Mouse (Mus musculus) neural tube, embryonic 15.5 days (tissue): ENCODE data around the gene Pfn1. TPM values are rescaled to one million over a fixed set of nuclear protein-coding genes. Genes with fewer than 3 reads are reported as not detected.

Experiments
- ATAC-seq: fragments of 200-750 bp; cut with Nextera tagmentation; 2 replicates; pipeline ENCODE4 v1.8.0; 2017; ENCODE audit warnings: mild to moderate bottlenecking, moderate TSS enrichment, moderate library complexity; ENCODE audit not compliant: low FRiP score
- H3K27ac ChIP-seq: fragments of 300-500 bp; sonication (generic); replicated peaks from 2 replicates; pipeline ENCODE4 v1.5.1; 2015; ENCODE audit warnings: mild to moderate bottlenecking, inconsistent platforms
- H3K27me3 ChIP-seq: fragments of 300-500 bp; sonication (generic); replicated peaks from 2 replicates; pipeline ENCODE4 v1.6.1; 2015; ENCODE audit warnings: inconsistent platforms
- H3K36me3 ChIP-seq: fragments of 300-500 bp; sonication (generic); 2 replicates; pipeline ENCODE4 v1.6.1; 2015; ENCODE audit warnings: inconsistent platforms
- H3K4me1 ChIP-seq: fragments of 300-500 bp; sonication (generic); 2 replicates; pipeline ENCODE4 v1.6.1; 2015; ENCODE audit warnings: inconsistent platforms
- H3K4me2 ChIP-seq: fragments of 300-500 bp; sonication (generic); 2 replicates; pipeline ENCODE4 v1.6.1; 2015; ENCODE audit warnings: inconsistent platforms, mild to moderate bottlenecking, moderate library complexity
- H3K4me3 ChIP-seq: fragments of 300-500 bp; sonication (generic); replicated peaks from 2 replicates; pipeline ENCODE4 v1.5.1; 2015; ENCODE audit warnings: mild to moderate bottlenecking, inconsistent platforms
- H3K9ac ChIP-seq: fragments of 300-500 bp; sonication (generic); replicated peaks from 2 replicates; pipeline ENCODE4 v1.6.1; 2015; ENCODE audit warnings: mild to moderate bottlenecking, inconsistent platforms
- H3K9me3 ChIP-seq: fragments of 300-500 bp; sonication (generic); replicated peaks from 2 replicates; pipeline ENCODE4 v1.6.1; 2016; ENCODE audit warnings: inconsistent platforms
- WGBS: fragments of 180-500 bp; shearing (Covaris S2); methylation state at CpG from one replicate; pipeline ENCODE4 v1.1.7; 2015; ENCODE audit warnings: mixed read lengths; 5-methylcytosine and 5-hydroxymethylcytosine counted together
- polyA plus RNA-seq: library from polyadenylated mRNA; unstranded; fragments of >200 nt; fragmentation: Nextera tagmentation; extraction: Ambion mirVana; gene quantifications from 2 replicates; pipeline ENCODE4 v1.2.1, GENCODE M21; 2015

Pfn1 gene
- polyA plus RNA-seq, 1 experiment from 2014 or later, result 679 TPM

- no peaks in the 10 kb centered on the region for H3K9me3 ChIP-seq
- no peak overlapping the region for H3K27ac ChIP-seq
- no peaks in the 10 kb centered on the region for H3K27me3 ChIP-seq
- H3K4me1 ChIP-seq, result peaks cover 21% of the 10 kb centered on the region
- H3K36me3 ChIP-seq, result peaks cover 58% of the 10 kb centered on the region
- H3K4me2 ChIP-seq, result no peak overlapping the region
- no peak overlapping the region for H3K9ac ChIP-seq
- 63% methylated on average over 6 of the region's 6 CpGs for WGBS
- H3K4me3 ChIP-seq, result no peak overlapping the region
- ATAC-seq, result no peak
Measured at GRCm38 (mm10) chr11:70674014-70674413, 19.6 kb upstream of the Pfn1 start.

- Histone ChIP-seq H3K9me3 (no peaks in the 10 kb centered on the region), H3K36me3 (peaks cover 39% of the 10 kb centered on the region), H3K4me3 (no peak overlapping the region), H3K27me3 (no peaks in the 10 kb centered on the region), H3K4me2 (peak overlapping the region; percentile 81; the same call in 1 of the 2 replicates), H3K4me1 (peaks cover 39% of the 10 kb centered on the region), H3K27ac (no peak overlapping the region), H3K9ac (peak overlapping the region; percentile 70; the same call in 1 of the 2 replicates)
- no peak for ATAC-seq
- WGBS, result 83% methylated on average over 16 of the region's 16 CpGs
Measured at GRCm38 (mm10) chr11:70671333-70672047, 17.0 kb upstream of the Pfn1 start.

DNA sequence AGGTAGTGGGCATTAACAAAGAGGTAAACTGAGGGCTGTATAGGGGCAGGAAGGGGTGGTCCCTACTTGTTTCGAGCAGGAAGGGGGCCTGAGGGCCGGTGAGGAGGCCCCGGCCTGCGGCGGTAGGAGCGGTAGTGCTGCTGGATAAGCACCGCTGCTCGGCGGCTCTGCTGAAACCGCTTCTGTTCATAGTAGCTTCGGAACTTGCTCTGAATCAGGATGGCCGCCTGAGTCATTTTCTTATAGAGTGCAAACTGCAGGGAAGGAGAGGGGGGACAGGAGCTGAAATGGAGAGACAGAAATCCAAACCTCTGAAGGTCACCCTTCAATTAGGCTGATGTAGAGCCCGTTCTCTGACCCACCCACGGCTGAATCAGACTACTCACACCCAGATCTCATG is 16.0 kb upstream of the Pfn1 start:
- Histone ChIP-seq H3K9ac (peak overlapping the region; percentile 70), H3K36me3 (peaks cover 33% of the 10 kb centered on the region), H3K27me3 (no peaks in the 10 kb centered on the region), H3K9me3 (no peaks in the 10 kb centered on the region), H3K4me2 (peak overlapping the region; percentile 81), H3K4me1 (peaks cover 43% of the 10 kb centered on the region), H3K4me3 (peak overlapping the region; percentile 67), H3K27ac (peak overlapping the region; percentile 99)
- no peak for ATAC-seq
- 36% methylated on average over 14 of the region's 14 CpGs for WGBS

- WGBS, result under 1% methylated on average over 31 of the region's 31 CpGs
- peak overlapping the region; percentile 99 for H3K27ac ChIP-seq
- H3K36me3 ChIP-seq, result peaks cover 33% of the 10 kb centered on the region
- peaks cover 43% of the 10 kb centered on the region for H3K4me1 ChIP-seq
- H3K4me3 ChIP-seq, result peak overlapping the region; percentile 67
- H3K9ac ChIP-seq, result peak overlapping the region; percentile 70
- no peaks in the 10 kb centered on the region for H3K9me3 ChIP-seq
- peak; percentile 43 for ATAC-seq
- H3K4me2 ChIP-seq, result peak overlapping the region; percentile 81
- H3K27me3 ChIP-seq, result no peaks in the 10 kb centered on the region
Measured at GRCm38 (mm10) chr11:70669582-70670345, 15.3 kb upstream of the Pfn1 start.

- under 1% methylated on average over 44 of the region's 44 CpGs for WGBS
- Histone ChIP-seq H3K27ac (peak within 1 kb of the TSS; percentile 99), H3K4me3 (peak within 1 kb of the TSS; percentile 67), H3K36me3 (peaks cover 35% of the 10 kb centered on the region), H3K9ac (peak within 1 kb of the TSS; percentile 70), H3K27me3 (no peaks in the 10 kb centered on the region), H3K4me1 (peaks cover 43% of the 10 kb centered on the region), H3K9me3 (no peaks in the 10 kb centered on the region), H3K4me2 (peak within 1 kb of the TSS; percentile 81)
- peak; percentile 96 for ATAC-seq
Measured at GRCm38 (mm10) chr11:70668771-70669505, 14.5 kb upstream of the Pfn1 start, which contains the start of gene Spag7. TSS of gene Spag7 (minus strand) at chr11:70669416.

- Histone ChIP-seq H3K27ac (peak overlapping the region; percentile 99), H3K4me3 (peak overlapping the region; percentile 67), H3K4me2 (peak overlapping the region; percentile 81), H3K9ac (peak overlapping the region; percentile 70), H3K9me3 (no peaks in the 10 kb centered on the region), H3K4me1 (peaks cover 43% of the 10 kb centered on the region), H3K27me3 (no peaks in the 10 kb centered on the region), H3K36me3 (peaks cover 35% of the 10 kb centered on the region)
- under 1% methylated on average over 15 of the region's 15 CpGs for WGBS
- no peak; the same call in 1 of the 2 replicates for ATAC-seq
Measured at GRCm38 (mm10) chr11:70668335-70668770, 13.9 kb upstream of the Pfn1 start.

GRCm38 (mm10) chr11:70667271-70668150 is 13.1 kb upstream of the Pfn1 start:
- 83% methylated on average over 14 of the region's 14 CpGs for WGBS
- H3K4me3 ChIP-seq, result peak overlapping the region; percentile 67
- H3K4me1 ChIP-seq, result peaks cover 43% of the 10 kb centered on the region
- peaks cover 43% of the 10 kb centered on the region for H3K36me3 ChIP-seq
- H3K9ac ChIP-seq, result peak overlapping the region; percentile 70; the same call in 1 of the 2 replicates
- no peaks in the 10 kb centered on the region for H3K9me3 ChIP-seq
- H3K4me2 ChIP-seq, result peak overlapping the region; percentile 81
- no peak for ATAC-seq
- peak overlapping the region; percentile 99 for H3K27ac ChIP-seq
- no peaks in the 10 kb centered on the region for H3K27me3 ChIP-seq

DNA sequence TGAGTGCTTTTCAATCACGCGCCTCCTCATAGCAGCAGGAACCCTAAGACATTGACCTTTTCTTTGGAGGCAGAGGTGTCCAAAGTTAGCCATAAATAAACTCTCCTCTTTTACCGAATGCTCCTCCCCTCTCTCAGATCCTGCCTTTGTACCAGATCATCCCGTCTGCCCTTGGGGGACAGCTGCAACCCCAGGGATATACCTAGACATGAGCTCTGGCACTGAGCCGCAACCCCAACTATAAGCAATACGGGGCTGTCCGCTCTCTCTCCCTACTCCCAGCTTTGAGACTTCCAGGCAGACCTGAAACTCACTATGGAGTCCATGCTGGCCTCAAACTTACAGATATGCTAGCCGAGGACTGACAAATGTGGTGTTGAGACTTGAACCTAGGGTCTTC is 12.2 kb upstream of the Pfn1 start:
- no peak overlapping the region for H3K4me2 ChIP-seq
- H3K36me3 ChIP-seq, result peaks cover 41% of the 10 kb centered on the region
- H3K27me3 ChIP-seq, result no peaks in the 10 kb centered on the region
- H3K4me3 ChIP-seq, result no peak overlapping the region
- no peak overlapping the region for H3K27ac ChIP-seq
- no peaks in the 10 kb centered on the region for H3K9me3 ChIP-seq
- no peak for ATAC-seq
- WGBS, result 93% methylated on average over 8 of the region's 8 CpGs
- H3K9ac ChIP-seq, result no peak overlapping the region
- peaks cover 40% of the 10 kb centered on the region for H3K4me1 ChIP-seq

DNA sequence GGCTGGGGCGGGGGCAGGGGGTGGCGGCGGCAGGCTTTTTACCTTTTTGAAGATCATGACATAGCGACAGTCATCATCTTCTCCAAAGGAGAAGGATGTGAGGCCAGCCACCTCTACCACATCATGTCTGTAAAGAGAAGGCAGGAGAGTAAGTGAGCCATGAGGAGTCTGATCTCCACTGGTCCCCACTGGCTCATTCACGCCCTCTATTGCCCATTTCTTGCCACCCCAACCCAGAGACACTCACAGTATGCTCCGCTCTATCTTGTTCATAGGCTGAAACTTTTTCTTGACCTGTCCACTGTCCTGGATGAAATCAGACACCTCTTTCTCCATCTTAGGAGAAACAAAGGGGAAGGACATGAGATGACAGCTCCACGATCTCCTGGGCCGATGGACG is 10.3 kb upstream of the Pfn1 start:
- WGBS, result 92% methylated on average over 9 of the region's 9 CpGs
- no peak for ATAC-seq
- Histone ChIP-seq H3K27ac (no peak overlapping the region), H3K27me3 (no peaks in the 10 kb centered on the region), H3K9ac (no peak overlapping the region), H3K4me2 (no peak overlapping the region), H3K9me3 (no peaks in the 10 kb centered on the region), H3K4me3 (no peak overlapping the region), H3K36me3 (peaks cover 38% of the 10 kb centered on the region), H3K4me1 (peaks cover 22% of the 10 kb centered on the region)

DNA sequence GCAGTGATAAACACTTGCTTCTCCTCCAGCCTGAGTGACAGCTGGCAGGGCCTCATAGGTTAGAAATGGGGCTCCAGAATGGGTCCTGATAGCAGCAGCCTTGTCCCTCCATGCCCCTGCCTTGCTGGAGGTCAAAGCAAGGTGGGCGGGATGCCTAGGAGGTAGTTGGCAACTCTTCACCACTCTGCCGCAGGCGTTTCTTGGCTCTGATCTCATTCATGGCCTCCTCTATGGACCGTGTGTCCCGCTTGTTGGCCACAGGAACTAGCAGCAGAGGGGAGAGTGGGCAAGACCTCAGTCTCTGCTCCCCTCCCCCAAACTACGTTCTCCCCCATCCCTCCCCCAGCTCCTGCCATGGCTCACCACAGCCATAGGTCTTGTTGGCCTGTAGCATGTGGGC is 9.5 kb upstream of the Pfn1 start:
- H3K4me1 ChIP-seq, result peaks cover 22% of the 10 kb centered on the region
- H3K36me3 ChIP-seq, result peaks cover 38% of the 10 kb centered on the region
- ATAC-seq, result no peak
- H3K9me3 ChIP-seq, result no peaks in the 10 kb centered on the region
- no peak overlapping the region for H3K4me2 ChIP-seq
- 90% methylated on average over 6 of the region's 6 CpGs for WGBS
- H3K27me3 ChIP-seq, result no peaks in the 10 kb centered on the region
- H3K27ac ChIP-seq, result no peak overlapping the region
- no peak overlapping the region for H3K9ac ChIP-seq
- no peak overlapping the region for H3K4me3 ChIP-seq

- no peaks in the 10 kb centered on the region for H3K27me3 ChIP-seq
- no peak overlapping the region for H3K4me3 ChIP-seq
- H3K27ac ChIP-seq, result no peak overlapping the region
- peaks cover 20% of the 10 kb centered on the region for H3K4me1 ChIP-seq
- no peak overlapping the region for H3K9ac ChIP-seq
- no peak overlapping the region for H3K4me2 ChIP-seq
- peaks cover 38% of the 10 kb centered on the region for H3K36me3 ChIP-seq
- no peaks in the 10 kb centered on the region for H3K9me3 ChIP-seq
- WGBS, result 95% methylated on average over 8 of the region's 8 CpGs
- no peak for ATAC-seq
Measured at GRCm38 (mm10) chr11:70663101-70663500, 8.7 kb upstream of the Pfn1 start.
